Mouse (Mus musculus) lung, adult 2 months (tissue): ENCODE measurements at regions not wholly inside any gene's neighbourhood (a gene's known extent, or its start where the extent isn't known, plus 50 kb on each side); places are given as distances from the start of the nearest gene placed in this dataset.

Experiments used
- CTCF ChIP-seq: fragments of 200-500 bp; IDR thresholded peaks from 2 replicates; pipeline ENCODE4 v1.5.1; 2011; ENCODE audit warnings: mild to moderate bottlenecking, low read length, control low read depth; ENCODE audit not compliant: insufficient read depth
- POLR2A ChIP-seq: fragments of 200-500 bp; IDR thresholded peaks from 2 replicates; pipeline ENCODE4 v1.6.1; 2011; ENCODE audit warnings: low read depth, mild to moderate bottlenecking, control low read depth, low read length, borderline replicate concordance; ENCODE audit errors: extremely low read depth

DNA sequence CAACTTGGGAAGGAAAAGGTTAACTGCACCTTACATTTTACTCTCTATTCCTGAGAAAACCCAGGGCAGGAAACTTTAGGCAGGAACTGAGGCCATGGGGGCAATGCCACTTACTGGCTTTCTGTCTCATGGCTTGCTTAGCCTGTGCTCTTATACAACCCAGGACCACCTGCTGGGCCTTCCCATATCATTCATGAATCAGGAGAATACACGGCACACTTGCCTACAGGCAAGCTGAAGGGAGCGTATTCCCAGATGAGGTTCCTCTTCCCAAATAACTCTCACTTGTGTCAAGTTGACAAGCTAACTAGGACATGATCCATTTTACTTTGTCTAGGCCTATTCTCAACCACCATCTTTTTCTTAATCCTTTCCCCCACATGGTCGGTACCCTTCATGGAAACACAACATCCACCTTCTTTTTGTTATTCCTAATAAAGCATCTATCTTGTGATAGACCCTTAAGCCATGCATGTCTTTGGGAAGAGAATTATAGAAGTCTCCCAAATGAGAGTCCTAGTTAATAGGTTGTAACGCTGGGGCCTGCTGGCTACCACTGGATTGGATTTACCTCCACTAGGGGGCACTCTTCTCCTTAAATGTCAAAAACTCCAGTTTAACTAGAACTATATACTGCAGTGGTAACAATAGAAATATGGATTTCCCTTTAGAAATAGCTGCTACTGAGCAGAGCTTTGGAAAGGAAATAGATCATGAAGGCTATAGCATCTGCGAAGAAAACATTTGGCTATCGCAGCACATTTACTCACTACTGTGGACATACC lies 373.2 kb upstream of the Gm10131 start:
- no peak for TF ChIP-seq POLR2A
- peak; percentile 36; the same call in 1 of the 2 replicates for TF ChIP-seq CTCF
